Mouse (Mus musculus) heart, postnatal 14 days (tissue): ENCODE data around the gene Fdxr. TPM values are rescaled to one million over a fixed set of nuclear protein-coding genes. Genes with fewer than 3 reads are reported as not detected.

Source experiments
- DNase-seq, 2 experiments: peaks; one replicate each; pipeline ENCODE4 v3.0.0; 2021 to 2022
- intact Hi-C: fragments of 180-260 bp; cut with DNase I; formaldehyde crosslinking; loops from one replicate; pipeline ENCODE4 v1.15.1; 2025
- total RNA-seq, 2 experiments: library from RNA; stranded (reverse); gene quantifications; 2 replicates each; pipeline ENCODE4 v1.2.3; 2021

Gene Fdxr
- total RNA-seq, 2 experiments from 2014 or later, result 7.0 to 7.5 TPM

DNA sequence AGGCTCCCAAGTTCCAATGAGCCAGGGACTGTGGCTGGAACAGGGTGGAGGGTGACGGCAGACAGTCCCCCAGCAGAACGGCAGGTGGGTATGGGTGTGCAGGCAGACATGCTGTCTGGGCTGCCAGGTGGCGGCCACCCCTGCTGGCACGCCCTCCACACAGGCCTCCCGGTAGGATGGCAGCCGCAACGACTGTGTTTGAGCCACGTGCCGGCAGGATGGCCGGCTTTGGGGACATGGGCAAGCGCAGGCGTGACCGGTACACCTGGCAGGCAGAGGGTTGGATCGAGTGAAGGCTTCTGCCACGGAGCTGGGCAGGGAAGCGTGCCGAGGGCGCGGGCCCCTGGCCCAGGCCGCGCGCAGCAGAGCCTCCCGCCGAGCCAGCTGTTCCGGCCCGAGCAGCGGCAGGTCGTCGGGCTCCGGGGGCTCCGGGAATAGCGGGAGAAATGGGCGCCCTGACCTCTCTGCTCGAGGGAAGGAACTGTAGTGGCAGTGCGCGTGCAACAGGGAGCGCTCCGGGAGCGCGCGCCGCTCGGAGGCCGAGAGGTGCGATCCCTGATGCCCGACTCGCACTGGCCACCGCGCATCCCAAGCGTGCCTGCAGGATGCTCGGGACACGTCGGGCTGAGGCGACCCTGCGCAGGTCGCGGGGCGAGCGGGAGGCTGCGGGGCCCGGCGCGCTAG, 27.0 kb downstream of the Fdxr start:
- intact Hi-C loops, result no loop called here
- DNase-seq, result peak in 1 of 2 experiments; percentile 49

DNA sequence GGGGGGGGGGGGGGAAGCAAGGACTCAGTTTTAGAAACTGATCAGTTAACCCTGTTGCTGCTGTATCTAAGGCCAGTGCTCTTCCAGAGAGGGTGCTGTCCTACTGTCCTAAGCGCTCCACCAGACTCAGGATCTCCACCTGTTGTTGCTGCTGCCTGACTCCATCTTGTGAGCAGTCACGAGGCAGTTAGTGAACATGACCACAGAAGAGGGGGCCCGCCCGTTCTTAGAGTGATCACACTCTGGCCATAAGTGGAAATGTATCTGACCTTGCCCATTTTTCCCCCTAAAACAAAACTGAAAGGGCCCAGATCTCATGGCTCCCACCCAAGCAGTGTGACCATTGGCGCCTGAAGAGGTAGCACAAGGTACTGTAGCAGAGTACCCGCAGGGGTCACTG, 28.9 kb downstream of the Fdxr start:
- intact Hi-C loops, result no loop called here
- DNase-seq, result no peak

DNA sequence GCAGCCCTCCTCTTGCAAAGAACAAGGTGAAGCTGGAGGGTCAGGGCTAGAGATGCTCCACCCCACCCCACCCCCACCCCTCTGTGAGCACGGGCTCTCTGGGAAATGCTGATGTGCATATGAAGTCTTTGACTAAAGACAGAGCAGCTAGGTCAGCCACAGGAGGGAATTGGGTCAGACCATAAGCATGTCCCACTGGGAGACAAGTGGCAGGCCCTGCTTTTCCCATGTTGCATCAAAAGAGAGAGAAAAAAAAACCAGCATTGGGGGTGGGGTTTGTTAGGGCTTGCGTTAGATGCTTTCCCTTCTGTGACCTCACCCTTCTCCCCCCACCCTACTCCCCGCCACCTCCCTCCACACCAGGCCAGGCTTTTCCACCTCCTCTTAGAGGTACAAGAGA, 29.6 kb downstream of the Fdxr start:
- intact Hi-C loops, result no loop called here
- no peak for DNase-seq

DNA sequence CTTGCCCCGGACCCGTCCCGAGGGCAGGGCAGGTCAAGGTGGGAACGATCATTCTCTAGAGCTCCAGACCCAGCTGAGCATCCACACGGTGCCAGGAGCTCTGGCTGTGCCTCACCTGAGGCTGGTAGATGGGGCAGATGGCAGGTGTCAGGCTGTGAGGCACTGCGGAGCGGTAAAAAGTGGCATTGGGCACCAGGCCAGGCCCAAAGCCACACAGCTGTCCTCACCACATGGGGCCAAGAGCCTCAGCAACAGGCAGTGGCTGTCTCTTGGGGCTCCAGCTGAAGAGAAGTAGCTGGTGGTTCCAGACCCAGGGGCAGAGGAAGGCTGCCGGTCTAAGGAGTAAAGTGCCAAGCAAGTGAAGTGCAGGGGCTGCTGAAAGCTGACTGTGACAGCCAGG, 30.5 kb downstream of the Fdxr start:
- intact Hi-C loops, result no loop called here
- no peak for DNase-seq

DNA sequence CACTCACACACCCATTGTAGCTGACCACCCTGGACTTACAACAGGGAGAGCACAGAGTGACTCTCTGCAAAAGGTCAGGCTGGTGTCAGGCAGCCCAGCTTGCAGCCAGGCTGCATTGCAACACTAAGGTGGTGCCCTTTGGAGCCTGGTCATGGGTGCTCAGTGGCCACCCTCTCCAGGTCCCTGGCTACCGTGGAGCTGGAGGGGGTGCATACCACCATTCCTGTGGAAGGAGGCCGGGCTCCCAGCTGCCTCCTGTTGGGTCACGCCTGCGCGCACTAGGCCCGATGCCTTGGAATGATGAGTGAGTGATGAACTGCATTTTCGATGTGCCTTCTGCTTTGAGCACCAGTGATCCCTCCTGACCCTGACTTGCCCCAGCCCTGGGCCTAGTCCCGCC, 32.0 kb downstream of the Fdxr start:
- no peak for DNase-seq
- intact Hi-C loops, result no loop called here

DNA sequence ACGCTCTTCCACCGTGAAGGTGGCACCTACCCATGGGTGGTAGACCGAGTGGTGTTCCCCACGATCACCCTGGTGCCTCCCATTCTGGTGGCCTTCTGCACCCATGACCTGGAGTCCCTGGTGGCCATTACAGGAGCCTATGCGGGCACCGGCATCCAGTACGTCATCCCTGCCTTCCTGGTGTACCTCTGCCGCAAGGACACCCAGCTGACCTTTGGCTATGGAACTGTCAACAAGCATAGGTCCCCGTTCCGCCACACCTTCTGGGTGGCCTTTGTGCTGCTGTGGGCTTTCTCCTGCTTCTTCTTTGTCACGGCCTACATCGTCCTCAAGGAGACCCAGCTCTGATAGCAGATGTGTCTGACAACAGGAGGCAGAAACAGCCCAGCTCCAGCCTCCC, 33.1 kb downstream of the Fdxr start:
- intact Hi-C loops, result no loop called here
- DNase-seq, result no peak

DNA sequence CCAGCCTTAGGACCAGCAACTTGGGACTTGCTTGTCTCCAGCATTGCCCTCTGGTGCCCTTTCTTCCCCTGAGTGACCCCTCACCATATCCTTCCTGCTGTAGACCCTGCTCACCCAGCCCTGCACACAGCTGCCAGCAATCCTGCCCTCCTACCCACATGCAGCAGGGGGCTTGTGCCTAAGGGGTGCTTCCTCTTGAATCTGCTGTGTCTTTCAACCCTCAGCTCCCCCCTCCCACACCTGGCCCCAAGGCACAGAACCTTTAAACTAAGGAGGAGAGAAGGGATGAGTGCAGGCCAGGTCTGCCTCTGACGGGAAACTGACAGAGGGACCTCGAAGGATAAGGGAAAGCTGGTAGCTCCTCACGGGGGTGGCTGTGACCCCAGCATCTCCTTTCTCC, 34.1 kb downstream of the Fdxr start:
- no peak for DNase-seq
- intact Hi-C loops, result no loop called here

DNA sequence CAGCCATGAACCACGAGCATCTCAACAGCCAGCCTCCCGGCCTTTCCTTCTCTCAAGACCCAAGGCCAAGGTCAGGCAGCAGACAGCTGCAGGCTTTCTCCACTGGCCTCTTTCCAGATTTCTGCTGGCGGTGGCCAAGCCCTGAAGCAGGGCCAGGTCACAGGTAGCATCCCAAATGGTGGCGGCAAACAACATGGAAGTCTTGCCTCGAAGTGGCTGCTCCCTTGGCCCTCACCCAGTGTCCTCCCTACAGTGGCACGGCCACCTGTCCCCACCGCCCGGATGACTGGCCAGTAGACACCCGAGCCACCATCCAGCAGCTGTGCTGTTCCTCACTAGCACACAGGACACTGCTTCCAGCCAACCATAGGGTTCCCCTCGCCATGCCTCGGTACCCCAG, 35.4 kb downstream of the Fdxr start:
- intact Hi-C loops, result no loop called here
- DNase-seq, result no peak

DNA sequence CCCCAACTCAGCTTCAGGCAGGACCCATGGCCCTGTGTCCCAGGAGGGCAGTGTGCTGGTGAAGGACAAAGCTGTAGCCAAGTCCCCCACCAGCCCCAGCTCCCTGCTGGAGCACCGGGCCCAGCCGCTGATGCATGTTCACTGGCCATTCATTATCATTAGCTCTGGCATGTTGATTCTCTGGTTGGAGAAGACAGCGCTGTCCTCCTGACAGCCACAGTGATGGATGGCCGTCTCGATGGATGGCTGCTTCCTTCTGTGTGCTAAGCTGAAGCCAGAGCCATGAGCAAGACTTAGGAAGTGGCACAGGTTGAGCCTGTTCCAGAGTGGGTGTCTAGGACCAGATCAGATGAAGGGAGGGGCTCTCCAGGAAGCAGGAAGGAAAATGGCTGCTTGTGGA, 40.3 kb downstream of the Fdxr start:
- intact Hi-C loops, result no loop called here
- no peak for DNase-seq

DNA sequence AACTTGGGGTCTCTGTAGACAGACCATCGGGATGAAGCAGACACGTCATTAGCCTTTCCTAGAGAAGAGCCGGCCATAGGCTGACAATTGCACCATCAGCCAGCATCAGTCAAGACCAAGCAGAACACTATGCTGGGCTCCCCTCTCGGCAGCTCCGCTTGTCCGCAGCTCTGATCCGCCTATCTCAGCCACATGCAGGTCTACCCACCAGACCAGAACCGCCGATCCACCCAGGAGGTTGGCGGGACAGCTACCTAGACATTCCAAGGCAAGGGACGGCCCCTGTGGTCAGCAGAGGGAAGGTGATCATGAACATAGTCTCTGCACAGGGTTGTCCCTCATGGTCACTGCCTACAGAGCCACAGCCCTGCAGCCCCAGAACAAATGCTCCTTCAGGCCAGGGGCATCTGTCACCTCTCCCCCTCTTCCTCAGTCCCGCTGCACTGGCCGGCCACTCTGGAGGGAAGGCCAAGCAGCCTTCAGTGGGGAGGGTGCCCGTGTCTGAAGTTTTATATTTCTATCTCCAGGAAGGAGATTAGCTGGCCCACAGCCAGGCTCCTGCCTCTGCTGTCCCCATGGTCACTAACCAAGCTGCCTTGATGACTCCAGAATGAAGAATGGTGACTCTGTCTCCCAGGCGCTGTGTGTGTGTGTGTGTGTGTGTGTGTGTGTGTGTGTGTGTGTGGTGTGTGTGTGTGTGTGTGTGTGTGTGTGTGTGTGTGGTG, 42.4 kb downstream of the Fdxr start:
- intact Hi-C loops, result loop anchor here (5.0 kb wide), 1 partner anchor 38 kb away; no protein-coding TSS in a partner anchor
- DNase-seq, result peak in 1 of 2 experiments; percentile 37

DNA sequence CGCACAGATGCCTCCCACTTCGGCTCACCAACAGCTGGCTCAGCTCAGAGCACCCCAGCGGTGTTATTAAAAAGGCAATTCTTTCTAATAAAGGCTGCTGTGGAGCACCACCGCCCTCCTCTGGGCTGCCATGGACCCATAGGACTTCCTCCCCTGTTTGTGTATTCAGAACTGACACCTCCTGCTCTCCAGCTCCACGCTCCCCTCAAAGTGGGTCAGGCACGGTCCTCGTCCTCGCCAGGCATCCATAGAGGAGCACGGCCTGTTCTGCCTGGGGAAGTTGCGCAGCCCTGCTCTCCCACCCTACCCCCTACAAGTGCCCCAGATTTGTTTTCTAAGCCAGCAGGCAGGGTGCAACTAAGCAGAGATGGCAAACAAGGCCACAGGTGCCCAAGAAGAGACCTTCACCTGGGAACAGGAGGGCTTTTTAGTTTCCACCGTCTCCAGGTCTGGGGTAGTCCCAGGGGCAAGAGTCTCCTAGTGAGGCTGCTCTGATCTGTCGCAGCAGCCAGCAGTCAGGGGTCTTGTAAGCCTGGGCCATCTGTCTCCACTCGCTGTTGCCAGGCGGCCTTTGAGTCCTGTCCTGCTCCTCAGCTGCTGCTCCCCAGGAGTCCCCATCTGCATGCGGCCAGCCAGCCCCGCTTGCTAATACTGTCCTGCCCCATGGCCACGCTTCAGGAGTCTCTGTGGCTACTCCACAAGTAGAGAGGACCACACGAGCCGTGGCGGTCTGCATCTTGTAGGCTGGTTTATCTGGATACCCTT, 43.1 kb downstream of the Fdxr start:
- DNase-seq, result no peak

DNA sequence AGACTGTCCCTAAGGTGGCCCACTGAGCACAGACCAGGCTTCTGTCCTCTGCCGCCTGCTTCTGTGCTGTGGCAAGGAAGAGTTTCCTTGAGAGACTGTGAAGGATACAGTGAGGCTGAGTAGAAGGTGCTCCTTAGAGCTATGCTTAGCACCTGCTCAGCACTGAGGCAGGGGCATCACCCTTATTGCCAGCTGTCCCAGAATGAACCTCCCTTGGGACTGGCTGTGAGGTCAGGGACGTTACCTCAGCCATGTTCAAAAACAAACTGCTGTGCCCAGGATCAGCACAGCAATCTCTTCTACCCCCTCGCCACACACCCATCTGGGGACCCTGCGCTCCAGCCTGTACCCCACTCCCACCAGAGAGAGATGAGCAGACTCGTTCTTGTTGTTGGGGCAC, 44.0 kb downstream of the Fdxr start:
- no peak for DNase-seq
- intact Hi-C loops, result loop anchor here (2.0 to 5.0 kb wide), 2 partner anchors 30 to 39 kb away; no protein-coding TSS in a partner anchor

More for the DNA sequence above, 43.1 kb downstream of the Fdxr start:
- intact Hi-C loops, result loop anchor here (2.0 to 5.0 kb wide), 2 partner anchors 31 to 39 kb away; no protein-coding TSS in a partner anchor

DNA sequence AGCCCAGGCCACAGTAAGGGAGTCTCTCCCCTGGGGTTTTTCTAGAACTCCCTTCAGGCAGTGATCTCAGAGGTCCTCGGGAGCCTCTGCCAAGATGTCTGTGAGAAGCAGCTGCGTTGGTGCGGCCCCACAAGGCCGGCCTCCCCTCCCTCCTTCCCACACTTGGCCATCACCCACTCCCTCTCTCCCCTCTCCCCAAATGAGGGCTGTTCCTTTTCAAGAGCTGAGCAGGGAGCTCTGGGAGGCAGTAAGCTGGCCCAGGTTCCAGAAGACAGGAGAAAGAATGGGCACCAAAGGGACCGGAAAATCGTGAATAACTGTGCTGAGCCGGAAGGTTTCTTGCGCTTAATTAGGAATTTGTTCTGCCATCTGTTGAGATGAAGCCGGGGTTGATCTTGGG, 44.9 kb downstream of the Fdxr start:
- intact Hi-C loops, result loop anchor here (2.0 to 5.0 kb wide), 2 partner anchors 29 to 40 kb away; no protein-coding TSS in a partner anchor

DNA sequence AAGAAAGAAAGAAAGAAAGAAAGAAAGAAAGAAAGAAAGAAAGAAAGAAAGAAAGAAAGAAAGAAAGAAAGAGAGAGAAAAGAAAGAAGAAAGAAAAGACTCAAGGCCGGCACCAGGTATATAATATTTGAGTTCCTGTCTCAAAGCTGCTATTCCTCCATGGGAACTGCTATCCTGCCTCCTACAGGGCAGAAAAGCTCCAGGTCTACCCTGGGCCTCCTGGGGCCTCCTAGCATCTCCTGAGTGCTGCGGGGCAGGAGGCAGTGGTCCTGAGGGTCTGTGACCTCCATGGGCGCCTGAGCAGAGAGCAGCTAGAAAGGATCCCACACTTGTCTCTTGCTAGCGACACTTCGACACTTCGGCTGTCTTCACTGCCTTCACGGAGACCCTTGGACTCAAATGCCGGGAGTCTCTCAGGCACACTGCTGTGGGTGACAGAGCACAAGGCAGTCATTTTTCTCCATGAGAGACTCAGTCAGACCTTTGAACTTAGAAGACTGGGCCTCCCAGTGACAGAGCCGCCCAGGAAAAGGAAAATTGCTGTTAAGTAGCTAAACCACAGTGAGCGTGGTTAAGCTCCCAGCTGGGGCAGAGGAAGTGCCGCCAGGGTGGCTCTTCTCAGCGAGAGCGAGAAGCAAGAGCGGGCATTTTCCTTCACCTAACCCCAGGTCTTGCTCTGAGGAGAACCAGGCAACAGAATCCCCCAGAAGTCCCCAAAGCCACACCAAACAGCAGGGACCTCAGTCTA, 45.5 kb downstream of the Fdxr start:
- intact Hi-C loops, result loop anchor here (5.0 kb wide), 1 partner anchor 41 kb away; no protein-coding TSS in a partner anchor

More for the DNA sequence above, 44.9 kb downstream of the Fdxr start:
- no peak for DNase-seq

DNA sequence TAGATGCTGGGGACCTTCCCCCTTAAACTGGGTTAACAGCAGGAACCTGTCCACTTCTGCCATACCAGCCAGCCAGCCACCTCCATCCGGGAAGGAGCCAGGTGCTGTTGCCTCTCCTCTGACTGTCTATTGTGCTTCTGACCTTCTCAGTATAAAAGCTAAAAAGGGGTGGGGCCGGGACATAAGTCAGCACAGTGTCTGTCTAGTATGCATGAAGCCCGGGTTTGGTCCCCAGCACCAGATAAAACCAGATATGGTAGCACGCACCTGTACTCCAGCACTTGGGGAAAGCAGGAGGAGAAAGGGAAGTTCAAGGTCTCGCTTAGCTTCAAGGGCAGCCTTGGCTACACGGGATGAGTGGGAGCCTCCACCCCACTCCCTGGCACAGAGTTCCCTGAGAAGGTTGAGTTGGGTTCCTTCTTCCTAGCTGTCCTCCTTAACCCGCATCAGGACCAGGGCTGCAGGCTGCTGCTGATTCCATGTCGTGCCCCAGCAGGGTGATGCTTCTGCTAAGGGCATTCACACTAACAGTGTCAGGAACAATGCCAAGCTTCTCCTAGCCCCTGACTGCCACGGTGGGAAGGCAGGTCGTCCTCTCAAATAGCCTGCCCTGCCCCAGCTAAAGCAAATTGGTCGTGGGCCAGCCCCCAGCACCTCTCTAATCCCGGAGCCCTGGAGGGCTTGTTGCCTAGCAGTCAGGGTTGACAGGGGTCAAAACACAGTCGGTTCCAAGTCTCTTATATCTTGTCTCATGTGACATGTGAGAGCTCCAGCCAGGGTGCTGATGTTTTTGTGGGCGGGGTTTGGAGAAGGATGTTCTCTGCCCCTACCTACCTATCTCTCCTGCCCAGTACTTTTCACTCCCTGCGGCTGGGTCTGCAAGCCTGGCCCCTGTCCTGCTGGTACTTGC, 47.6 kb downstream of the Fdxr start:
- intact Hi-C loops, result loop anchor here (10.0 kb wide), 1 partner anchor 374 kb away; the partner anchor contains the start of gene Gprc5c
- DNase-seq, result peak; percentile 37 to 53

More for the DNA sequence above, 45.5 kb downstream of the Fdxr start:
- no peak for DNase-seq

DNA sequence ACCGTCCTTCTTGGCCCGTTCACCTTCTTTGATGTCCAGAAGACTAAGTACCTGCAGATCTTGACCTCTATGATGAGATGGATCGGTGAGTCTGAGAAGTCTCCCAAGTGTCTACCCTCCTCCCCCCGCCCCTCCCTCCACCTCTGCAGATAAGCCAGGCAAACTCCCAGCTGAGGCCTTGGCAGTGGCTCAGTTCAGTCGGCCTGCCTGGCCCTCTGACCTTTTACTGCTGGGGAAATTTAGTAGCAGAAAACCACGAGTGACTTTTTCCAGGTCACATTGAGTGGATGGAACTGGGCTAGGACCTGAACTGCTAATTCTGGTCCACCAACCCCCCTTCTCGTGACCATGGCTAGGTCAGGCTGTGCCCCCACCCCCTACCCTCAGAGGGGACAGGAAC, 48.4 kb downstream of the Fdxr start:
- DNase-seq, result no peak
- intact Hi-C loops, result loop anchor here (10.0 kb wide), 1 partner anchor 374 kb away; the partner anchor contains the start of gene Gprc5c

DNA sequence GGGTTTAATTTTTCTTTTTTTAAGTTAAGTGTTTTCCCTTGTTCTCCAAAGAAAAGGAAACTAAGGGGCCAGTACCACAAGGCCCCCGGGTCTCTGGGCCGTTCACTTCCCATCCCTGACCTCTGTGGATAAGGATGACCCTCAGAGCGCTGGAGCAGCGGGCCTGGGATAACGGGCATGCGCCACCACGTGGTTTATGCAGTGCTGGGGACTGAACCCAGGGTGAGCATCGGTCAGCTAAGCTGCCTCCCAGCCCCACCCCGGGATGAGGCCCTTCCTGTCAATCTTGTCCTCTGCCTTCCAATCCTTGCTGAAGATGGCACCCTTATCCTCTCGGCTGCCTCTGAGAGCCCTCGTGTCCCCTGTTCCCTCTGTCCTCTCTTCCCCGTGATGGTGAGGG, 49.2 kb downstream of the Fdxr start:
- intact Hi-C loops, result loop anchor here (10.0 kb wide), 1 partner anchor 373 kb away; the partner anchor contains the start of gene Gprc5c
- DNase-seq, result no peak

DNA sequence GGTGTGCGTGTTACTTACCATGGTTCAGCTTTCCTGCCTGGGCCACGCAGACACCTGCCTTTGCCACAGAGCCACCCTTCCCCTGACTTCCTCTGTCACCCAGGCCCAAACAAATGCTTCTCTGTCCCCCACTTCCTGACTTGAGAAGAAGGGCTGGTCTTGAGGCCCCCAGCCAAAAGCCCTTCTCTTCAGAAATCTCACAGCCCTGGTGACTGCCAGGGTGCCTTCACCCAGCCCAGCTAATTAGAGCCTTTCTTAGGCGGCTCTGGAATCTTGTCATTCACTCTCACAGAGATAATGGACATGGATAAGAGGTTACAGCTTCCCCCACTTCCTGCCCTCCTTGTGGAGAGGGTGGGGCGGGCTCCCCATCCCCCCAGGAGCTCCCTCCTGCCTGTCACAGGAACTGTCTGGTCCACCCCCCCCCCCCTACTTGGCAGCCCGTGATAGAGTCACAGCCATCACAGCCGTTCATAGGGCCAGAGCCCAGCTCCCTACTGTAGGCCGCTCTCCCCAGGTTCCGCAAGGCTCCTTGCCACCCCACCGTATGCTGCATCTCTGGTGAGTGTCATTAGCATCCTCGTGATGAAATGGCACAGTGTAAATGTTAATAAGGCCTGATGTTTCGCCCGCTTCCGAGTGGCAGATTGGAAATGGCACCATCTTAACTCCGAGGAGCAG, 49.9 kb downstream of the Fdxr start:
- intact Hi-C loops, result loop anchor here (10.0 kb wide), 1 partner anchor 372 kb away; the partner anchor contains the start of gene Gprc5c
- DNase-seq, result peak in 1 of 2 experiments; percentile 28
